Comparison of ENCODE assay signal across 8 mouse cellular contexts in the genomic region with DNA sequence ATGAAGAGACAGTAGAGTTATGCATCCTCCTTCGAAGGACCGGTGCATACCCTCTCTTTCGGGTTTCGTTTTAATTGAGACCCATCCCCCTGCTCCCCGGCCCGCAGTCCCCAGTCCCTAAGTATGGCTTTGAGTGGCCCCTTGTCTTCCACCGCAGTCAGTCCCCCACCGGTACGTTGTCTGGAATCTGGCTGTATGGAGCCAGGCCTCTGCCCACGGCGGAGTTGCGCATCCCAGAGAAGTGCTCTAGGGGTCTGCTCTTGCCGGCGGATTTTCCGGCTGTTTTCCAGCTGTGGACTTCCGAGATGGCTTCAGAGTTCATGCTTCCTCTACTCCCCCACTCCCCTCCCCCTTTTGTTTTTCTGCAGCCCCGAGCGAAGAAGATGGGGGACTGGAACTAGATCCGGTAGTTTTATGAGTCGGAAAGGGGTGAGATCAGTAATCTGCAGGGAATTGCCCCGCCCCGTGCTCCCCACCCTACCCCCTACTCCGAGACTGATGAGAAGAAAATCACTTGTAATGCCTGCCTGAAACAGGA. TPM values are rescaled to one million over a fixed set of nuclear protein-coding genes. Genes with fewer than 3 reads are reported as not detected.
DNase-seq lines count a peak whose midpoint lies in the region; ATAC-seq and TF ChIP-seq lines count a peak whose summit lies in the region.

No protein-coding gene starts in this region.

- 4% methylated on average over 23 of the region's 23 CpGs for WGBS in liver, adult 2 months
- WGBS in limb, embryonic 15.5 days: under 1% methylated on average over 23 of the region's 23 CpGs
- 1% methylated on average over 23 of the region's 23 CpGs for WGBS in olfactory bulb, adult 2 months

- H3K27ac ChIP-seq in liver, adult 2 months (replicated peaks; ENCODE audit: insufficient read depth, low read depth, low read length): no peak overlapping the region
- peak overlapping the region; percentile 88 for H3K27ac ChIP-seq in limb, embryonic 15.5 days
- H3K27ac ChIP-seq in olfactory bulb, adult 2 months (ENCODE audit: insufficient read depth, low read depth, low read length): no peak overlapping the region

- H3K27me3 ChIP-seq in liver, adult 2 months (ENCODE audit: control insufficient read depth, insufficient read depth, low read length): no peaks in the 10 kb centered on the region
- no peaks in the 10 kb centered on the region for H3K27me3 ChIP-seq in limb, embryonic 15.5 days

- H3K9me3 ChIP-seq in limb, embryonic 15.5 days: no peaks in the 10 kb centered on the region

- TF ChIP-seq POLR2A in liver, adult 2 months (IDR thresholded peaks at IDR 0.05; ENCODE audit: extremely low read depth, insufficient read depth, low read length): no peak
- no peak for TF ChIP-seq POLR2A in olfactory bulb, adult 2 months (IDR thresholded peaks at IDR 0.05; ENCODE audit: insufficient read depth, low read depth, low read length)

- DNase-seq in liver, adult 2 months (ENCODE audit: extremely low read depth, low read depth, low spot score): no peak
- no peak for DNase-seq in liver
- peak; percentile 35 for DNase-seq in ZHBTc4 (ENCODE audit: low read depth, low spot score)
- DNase-seq in spleen, postnatal 10 days (ENCODE audit: low spot score in 2 of 2): no peak
- no peak for DNase-seq in right cerebral cortex, postnatal 36 days (ENCODE audit: low spot score in 2 of 2)

- TF ChIP-seq CTCF in liver, adult 2 months (IDR thresholded peaks at IDR 0.05; ENCODE audit: low read depth, low read length): no peak
- no peak for TF ChIP-seq CTCF in olfactory bulb, adult 2 months (IDR thresholded peaks at IDR 0.05; ENCODE audit: insufficient read depth, low read depth, low read length)

- no peaks in the 10 kb centered on the region for H3K36me3 ChIP-seq in liver, adult 2 months (ENCODE audit: control insufficient read depth, insufficient read depth, low read length)
- H3K36me3 ChIP-seq in limb, embryonic 15.5 days: peaks cover 6% of the 10 kb centered on the region; the same call in 1 of the 2 replicates

- peak; percentile 3 for ATAC-seq in granulocyte monocyte progenitor cell, adult 5-6 weeks (replicated peaks; ENCODE audit: poor library complexity, severe bottlenecking)
- ATAC-seq in limb, embryonic 15.5 days (ENCODE audit: insufficient number of reproducible peaks, low FRiP score, low TSS enrichment, low read depth): peak; percentile 44

- peak overlapping the region; percentile 67; the same call in 1 of the 2 replicates for H3K9ac ChIP-seq in liver, adult 2 months (ENCODE audit: low read depth, low read length)
- H3K9ac ChIP-seq in limb, embryonic 15.5 days: peak overlapping the region; percentile 50

- peaks cover 6% of the 10 kb centered on the region for H3K4me1 ChIP-seq in liver, adult 2 months (ENCODE audit: control insufficient read depth, insufficient read depth, low read length)
- H3K4me1 ChIP-seq in limb, embryonic 15.5 days: peaks cover 22% of the 10 kb centered on the region
- H3K4me1 ChIP-seq in olfactory bulb, adult 2 months (ENCODE audit: control insufficient read depth, insufficient read depth, low read length): peaks cover 11% of the 10 kb centered on the region

- H3K79me2 ChIP-seq in liver, adult 2 months (ENCODE audit: control insufficient read depth, insufficient read depth, low read length): no peaks in the 10 kb centered on the region

- peak overlapping the region; percentile 72 for H3K4me2 ChIP-seq in limb, embryonic 15.5 days

- peak overlapping the region; percentile 91 for H3K4me3 ChIP-seq in liver, adult 2 months (ENCODE audit: insufficient read depth, low read depth, low read length)
- peak overlapping the region; percentile 88 for H3K4me3 ChIP-seq in limb, embryonic 15.5 days
- peak overlapping the region; percentile 95 for H3K4me3 ChIP-seq in olfactory bulb, adult 2 months (ENCODE audit: insufficient read depth, low read depth, low read length)

RNA-seq across cellular contexts. Expression of a gene that starts 0.8 kb away (rescaled TPM):
- total RNA-seq in liver, adult 2 months (2014; rRNA removed): 4.8 and 6.0 TPM in 2 replicates
- polyA plus RNA-seq in liver, adult 2 months (2012; rRNA removed): 2.5 and 3.3 TPM in 2 replicates
- total RNA-seq in granulocyte monocyte progenitor cell, adult 5-6 weeks (2014; fragmentation: Nextera tagmentation): 18.3 and 18.9 TPM in 2 replicates
- total RNA-seq in granulocyte monocyte progenitor cell, adult 5-6 weeks (2017): 25.9 and 40.1 TPM in 2 replicates
- polyA plus RNA-seq in limb, embryonic 15.5 days (2015; fragmentation: Nextera tagmentation; extraction: Ambion mirVana): 92.8 and 102 TPM in 2 replicates
- not detected in 2 replicates for polyA plus RNA-seq in olfactory bulb, adult 2 months (2012; ENCODE audit: insufficient read depth, insufficient read length, low replicate concordance, missing spikeins)

RNA-seq across cellular contexts. Expression of a gene that starts 38.5 kb away (rescaled TPM):
- 3.9 and 6.6 TPM in 2 replicates for total RNA-seq in liver, adult 2 months (2014; rRNA removed)
- polyA plus RNA-seq in liver, adult 2 months (2012; rRNA removed): 8.4 and 8.9 TPM in 2 replicates
- 15.8 and 17.0 TPM in 2 replicates for total RNA-seq in granulocyte monocyte progenitor cell, adult 5-6 weeks (2014; fragmentation: Nextera tagmentation)
- 14.7 and 15.6 TPM in 2 replicates for total RNA-seq in granulocyte monocyte progenitor cell, adult 5-6 weeks (2017)
- polyA plus RNA-seq in limb, embryonic 15.5 days (2015; fragmentation: Nextera tagmentation; extraction: Ambion mirVana): 26.2 and 26.6 TPM in 2 replicates
- not detected in 2 replicates for polyA plus RNA-seq in olfactory bulb, adult 2 months (2012; ENCODE audit: insufficient read depth, insufficient read length, low replicate concordance, missing spikeins)

Comparison
In these comparisons a context has a peak if more than half of its experiments do, and no peak if none do; other contexts are left out.
1. RNA of a gene that starts 0.8 kb away (polyA plus RNA-seq): 92.8 to 102 TPM in limb, embryonic 15.5 days; 2.5 to 3.3 TPM in liver, adult 2 months and not detected in olfactory bulb, adult 2 months; every median in the first group is over 10 times any median in the second.
2. Peak in every context shown above with its lines, with median percentiles within 50 percentile points of each other: H3K4me3 ChIP-seq.